ENCODE assay signal across 9 mouse cellular contexts in genomic region chr11:81968401-81968881, GRCm38 (mm10). TPM values are rescaled to one million over a fixed set of nuclear protein-coding genes. Genes with fewer than 3 reads are reported as not detected.
DNase-seq lines count a peak whose midpoint lies in the region; ATAC-seq lines count a peak whose summit lies in the region.
"Had no signal": no experiment of that assay in that cellular context is flagged by ENCODE, and none has a peak within 500 bp of the region (broad histone marks: within the 10 kb centered on the region; RNA-seq: fewer than 3 reads in every experiment).

Gene Asic2, minus strand, starts transcription at chr11:81968457.

- peak within 1 kb of the TSS; percentile 43 for H3K4me2 ChIP-seq in hindbrain, embryonic 11.5 days (replicated peaks; ENCODE audit: low read depth, low read length)
- H3K4me2 ChIP-seq in limb, embryonic 12.5 days = peak within 1 kb of the TSS; percentile 53

- no peaks in the 10 kb centered on the region for H3K9me3 ChIP-seq in hindbrain, embryonic 11.5 days (ENCODE audit: control insufficient read depth, low read length)
- no peaks in the 10 kb centered on the region for H3K9me3 ChIP-seq in limb, embryonic 12.5 days

- peak within 1 kb of the TSS; percentile 22 for H3K4me3 ChIP-seq in hindbrain, embryonic 11.5 days (ENCODE audit: low read depth, low read length)
- peak within 1 kb of the TSS; percentile 22 for H3K4me3 ChIP-seq in limb, embryonic 12.5 days (replicated peaks)

- no peak for ATAC-seq in hindbrain, embryonic 11.5 days (ENCODE audit: low FRiP score)
- ATAC-seq in limb, embryonic 12.5 days (ENCODE audit: insufficient number of reproducible peaks, insufficient read depth, low FRiP score, low TSS enrichment, low read depth) = no peak

- H3K4me1 ChIP-seq in hindbrain, embryonic 11.5 days (replicated peaks; ENCODE audit: control insufficient read depth, insufficient read depth, low read length) = no peaks in the 10 kb centered on the region
- H3K4me1 ChIP-seq in limb, embryonic 12.5 days (replicated peaks) = peaks cover 11% of the 10 kb centered on the region; the same call in 1 of the 2 replicates

- H3K36me3 ChIP-seq in hindbrain, embryonic 11.5 days (ENCODE audit: control insufficient read depth, insufficient read depth, low read length) = no peaks in the 10 kb centered on the region
- H3K36me3 ChIP-seq in limb, embryonic 12.5 days = no peaks in the 10 kb centered on the region

- WGBS in hindbrain, embryonic 11.5 days = 2% methylated on average over 29 of the region's 29 CpGs
- WGBS in limb, embryonic 12.5 days = 2% methylated on average over 29 of the region's 29 CpGs

- peaks cover 13% of the 10 kb centered on the region for H3K27me3 ChIP-seq in hindbrain, embryonic 11.5 days (ENCODE audit: control insufficient read depth, insufficient read depth, low read length)
- H3K27me3 ChIP-seq in limb, embryonic 12.5 days = peaks cover 61% of the 10 kb centered on the region

- peak within 1 kb of the TSS; percentile 19 for H3K9ac ChIP-seq in hindbrain, embryonic 11.5 days (ENCODE audit: low read depth, low read length)
- no peak within 1 kb of the TSS for H3K9ac ChIP-seq in limb, embryonic 12.5 days (replicated peaks)

- DNase-seq in layer of hippocampus, adult 11-12 months (ENCODE audit: low spot score) = peak; percentile 37
- DNase-seq in layer of hippocampus, adult 9-10 months (ENCODE audit: low spot score) = no peak
- peak; percentile 60 for DNase-seq in hindbrain, embryonic 11.5 days (ENCODE audit: low spot score)
- DNase-seq in right cerebral cortex, postnatal 25 days = peak; percentile 61
- no peak for DNase-seq in gastrocnemius, adult 8-10 months (ENCODE audit: low spot score in 2 of 2)
- DNase-seq in ovary, adult 18-20 months (ENCODE audit: low spot score) = no peak
- DNase-seq in kidney, adult 11 months = no peak

- H3K27ac ChIP-seq in hindbrain, embryonic 11.5 days (ENCODE audit: low read depth, low read length) = no peak within 1 kb of the TSS
- H3K27ac ChIP-seq in limb, embryonic 12.5 days = no peak within 1 kb of the TSS

RNA-seq across cellular contexts. Expression of gene Asic2, which starts in this region (rescaled TPM):
- polyA plus RNA-seq in hindbrain, embryonic 11.5 days (2014; fragmentation: Nextera tagmentation; extraction: Ambion mirVana) = 1.3 and 1.7 TPM in 2 replicates
- 0.51 and 0.60 TPM in 2 replicates for polyA plus RNA-seq in limb, embryonic 12.5 days (2016; fragmentation: Nextera tagmentation; extraction: Ambion mirVana)
- total RNA-seq in gastrocnemius, adult 8-10 months (2022) = 1 to 10 TPM in 1 of 4 experiments, under 1 TPM in 3; 0.13 to 1.5 (median 0.41) TPM
- total RNA-seq: MEL had no signal

Comparison
In these comparisons a context has a peak if more than half of its experiments do, and no peak if none do; other contexts are left out.
1. DNase-seq: peak in layer of hippocampus, adult 11-12 months (single experiment), hindbrain, embryonic 11.5 days (single experiment) and right cerebral cortex, postnatal 25 days (single experiment); none in layer of hippocampus, adult 9-10 months (single experiment), gastrocnemius, adult 8-10 months (0 of 2), ovary, adult 18-20 months (single experiment) and kidney, adult 11 months (single experiment).